Mouse (Mus musculus): ENCODE results near the gene Hba-x.
"Not testable (repeated sequence)": the region's sequence is repeated elsewhere in the genome, so short reads cannot be mapped to it uniquely, and the experiment has no call there.

Hba-x gene

DNA sequence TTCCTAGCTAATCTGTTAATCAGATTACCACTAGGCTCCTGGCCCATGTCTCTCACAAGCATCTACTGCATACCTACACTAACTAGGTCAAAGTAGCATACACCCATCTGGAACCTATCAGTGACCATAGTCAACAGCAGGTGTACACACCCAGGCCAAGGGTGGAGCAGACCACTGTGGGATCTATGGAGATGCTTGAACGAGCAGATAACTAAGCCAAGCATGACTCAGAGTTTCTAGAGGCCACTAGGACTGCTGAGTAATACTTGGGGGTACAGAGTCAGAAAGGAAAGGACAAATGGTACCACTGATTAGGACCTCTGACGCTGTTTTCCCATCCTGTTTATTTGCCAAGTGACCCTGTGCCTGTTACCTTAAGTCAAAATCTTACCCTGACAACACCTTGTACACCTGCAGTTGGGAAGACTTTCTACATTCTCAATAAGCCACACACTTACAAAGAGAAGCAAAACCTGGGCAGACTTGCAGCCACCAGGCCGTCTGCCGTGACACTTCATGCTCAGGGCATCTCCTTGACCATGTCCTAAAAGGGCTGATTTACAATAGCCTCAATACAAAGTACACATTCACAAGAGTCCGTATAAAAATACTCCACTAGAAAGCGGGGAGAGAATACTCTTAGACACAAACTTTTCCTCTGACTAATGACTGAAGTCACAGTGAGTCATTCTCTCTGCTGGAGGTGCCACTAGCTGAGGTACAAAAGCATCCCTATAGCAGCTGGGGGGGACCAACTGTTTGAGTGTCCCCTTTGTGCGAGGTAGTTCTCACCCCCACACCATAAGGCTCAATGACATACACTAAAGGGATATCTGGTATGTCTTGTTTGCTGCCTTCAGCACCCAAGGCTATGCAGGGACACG is 25.1 kb upstream of the Hba-x start:
- in situ Hi-C loops (cut with MboI, MseI), result no loop called here

DNA sequence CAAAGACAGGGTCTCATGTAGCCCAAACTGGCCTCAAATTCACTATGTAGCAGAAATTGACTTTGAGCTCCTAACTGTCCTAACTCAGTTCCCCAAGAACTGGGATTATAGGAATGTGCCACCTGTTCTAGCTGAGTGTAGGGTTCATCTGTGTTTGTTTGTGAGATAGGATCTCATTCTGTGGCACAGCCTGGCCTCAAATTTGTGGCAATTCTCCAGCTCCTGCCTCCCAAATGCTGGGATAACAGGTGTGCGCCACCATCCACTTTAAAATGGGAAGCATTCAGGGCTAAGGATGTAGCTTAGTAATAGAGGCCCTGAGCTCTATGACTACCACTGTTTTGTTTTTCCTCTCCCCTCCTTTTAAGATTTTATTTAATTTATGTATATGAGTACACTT is 23.1 kb upstream of the Hba-x start:
- in situ Hi-C loops (cut with MboI, MseI), result no loop called here

DNA sequence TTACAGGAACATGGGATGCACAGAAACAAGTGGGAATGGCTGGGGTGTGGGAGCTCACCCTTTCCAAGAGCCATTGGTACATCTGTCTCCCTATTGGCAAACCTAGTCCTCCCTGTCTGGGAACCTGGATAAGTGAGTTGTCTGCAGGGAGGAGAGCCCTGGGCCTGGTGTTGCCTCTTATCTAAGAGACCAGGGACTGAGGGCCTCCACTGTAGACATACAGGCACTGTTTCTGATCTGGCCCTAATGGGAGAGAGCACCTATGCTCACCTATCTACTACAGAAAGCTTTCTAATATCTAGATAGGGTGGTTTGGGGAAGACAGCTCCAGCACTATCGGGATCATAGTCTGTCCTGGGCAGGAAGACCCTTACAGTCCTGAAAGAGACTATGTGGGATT is 20.1 kb upstream of the Hba-x start:
- in situ Hi-C loops (cut with MboI, MseI), result no loop called here

DNA sequence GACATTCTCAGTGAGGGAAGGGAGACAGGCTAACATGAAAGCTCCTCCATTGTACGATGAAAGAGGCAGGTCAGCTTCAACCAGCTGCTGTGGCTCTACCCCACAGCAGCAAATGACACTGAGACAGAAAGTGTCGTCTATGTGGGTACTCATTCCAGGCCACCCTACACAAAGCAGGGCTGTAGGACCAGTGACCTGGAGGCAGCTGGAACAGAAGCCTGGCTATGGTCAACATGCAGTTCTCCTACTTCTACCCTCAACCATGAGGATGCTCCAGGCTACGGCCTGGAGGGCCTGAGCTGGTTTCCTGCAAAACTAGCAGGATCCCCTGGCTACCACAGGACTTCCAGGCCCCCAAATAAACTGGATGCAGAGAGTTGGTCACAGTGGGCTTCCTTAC is 19.6 kb upstream of the Hba-x start:
- in situ Hi-C loops (cut with MboI, MseI), result no loop called here

DNA sequence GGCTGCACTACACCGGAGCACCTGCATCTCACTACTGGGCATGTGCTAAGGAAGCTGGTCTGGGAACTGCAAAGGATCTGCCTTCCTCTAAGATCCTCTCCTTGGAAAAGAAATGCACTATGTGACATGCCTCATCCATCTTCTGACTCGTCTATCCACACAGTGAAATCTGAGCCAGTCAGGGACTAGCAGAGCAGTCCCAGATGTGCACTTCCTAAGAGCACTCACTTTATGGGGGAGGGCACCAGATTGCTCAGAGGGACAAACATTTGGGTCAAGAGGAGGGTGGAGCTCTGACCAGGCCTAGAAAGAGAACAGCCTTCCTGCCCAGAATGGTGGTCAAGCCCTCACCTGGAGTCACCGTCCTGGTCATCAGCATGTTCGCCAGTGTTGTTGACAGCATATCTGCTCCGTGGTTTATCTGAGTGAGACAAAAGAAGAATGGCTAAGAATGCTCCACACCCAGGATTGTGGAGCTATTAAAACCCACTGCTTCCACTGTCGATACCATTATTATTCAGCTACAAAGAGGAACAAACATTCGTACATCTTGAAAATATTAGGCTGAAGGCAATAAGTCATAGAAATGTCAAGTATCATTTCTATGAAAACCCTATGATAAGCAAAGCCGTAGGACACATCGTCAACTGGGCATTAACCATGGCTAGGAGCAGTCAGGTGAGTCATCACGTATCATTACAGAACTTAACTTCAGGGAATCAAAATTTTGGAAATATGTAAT is 13.4 kb upstream of the Hba-x start:
- in situ Hi-C loops (cut with MboI, MseI), result no loop called here

DNA sequence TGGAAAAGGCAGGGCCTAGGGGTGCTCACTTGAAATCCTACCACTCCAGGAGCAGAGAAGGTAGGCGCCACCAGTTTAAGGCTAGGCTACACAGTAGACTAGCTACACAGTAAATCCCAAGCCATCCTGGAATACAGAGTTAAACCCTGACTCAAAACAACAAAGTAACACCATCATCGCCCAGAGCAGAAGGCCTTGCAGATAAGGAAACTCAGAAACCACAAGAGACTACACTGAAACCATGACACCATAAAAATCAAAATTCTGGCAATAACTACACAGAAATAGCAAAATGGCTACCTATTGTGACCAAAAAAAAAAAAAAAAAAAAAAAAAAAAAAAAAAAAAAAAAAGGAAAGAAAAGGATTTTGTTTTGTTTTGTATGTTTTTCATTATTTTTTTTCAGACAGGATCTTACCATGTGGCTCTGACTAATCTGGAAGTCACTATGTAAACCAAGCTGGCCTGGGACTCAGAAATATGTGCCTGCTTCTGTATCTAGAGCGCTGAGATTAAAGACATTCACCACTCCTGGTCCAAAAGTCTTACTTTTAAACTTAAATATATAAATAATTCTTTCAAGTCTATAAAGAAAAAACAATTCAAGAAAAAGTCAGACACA is 11.0 kb upstream of the Hba-x start:
- in situ Hi-C loops (cut with MboI, MseI), result no loop called here

DNA sequence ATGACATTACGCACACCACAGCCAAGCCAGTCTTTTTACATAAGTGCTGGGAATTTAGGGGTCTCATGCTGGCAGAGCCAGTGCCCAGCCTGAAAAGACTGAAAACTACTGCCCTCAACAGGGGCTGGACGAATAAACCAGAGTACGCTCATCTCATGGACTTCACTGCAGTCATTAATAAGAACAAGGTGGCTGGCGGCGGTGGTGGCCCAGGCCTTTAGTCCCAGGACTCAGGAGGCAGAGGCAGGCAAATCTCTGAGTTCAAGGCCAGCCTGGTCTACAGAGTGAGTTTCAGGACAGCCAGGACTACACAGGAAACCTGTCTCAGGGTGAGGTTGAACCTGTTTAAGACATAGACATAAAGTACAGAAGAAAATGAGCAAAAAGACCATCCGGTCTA is 10.0 kb upstream of the Hba-x start:
- in situ Hi-C loops (cut with MboI, MseI), result no loop called here

DNA sequence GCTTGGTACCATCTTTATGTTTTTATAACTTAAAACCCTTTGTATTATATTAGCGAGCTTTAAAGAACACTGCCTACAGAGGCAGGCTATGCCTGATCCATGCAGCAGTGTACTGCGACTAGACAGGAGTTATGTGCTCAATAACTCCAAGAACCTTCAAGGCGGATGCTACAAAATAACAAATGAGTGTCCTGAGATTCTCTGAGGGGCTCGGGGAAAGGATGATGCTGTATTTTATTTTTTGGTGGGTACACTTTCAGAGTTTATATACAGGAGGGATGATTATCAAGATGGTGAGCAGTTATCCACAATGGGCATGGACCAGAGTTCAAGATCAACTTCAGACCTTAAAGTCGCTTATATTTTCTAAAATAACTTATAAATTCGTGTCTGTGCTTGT is 9.4 kb upstream of the Hba-x start:
- in situ Hi-C loops (cut with MboI, MseI), result no loop called here

DNA sequence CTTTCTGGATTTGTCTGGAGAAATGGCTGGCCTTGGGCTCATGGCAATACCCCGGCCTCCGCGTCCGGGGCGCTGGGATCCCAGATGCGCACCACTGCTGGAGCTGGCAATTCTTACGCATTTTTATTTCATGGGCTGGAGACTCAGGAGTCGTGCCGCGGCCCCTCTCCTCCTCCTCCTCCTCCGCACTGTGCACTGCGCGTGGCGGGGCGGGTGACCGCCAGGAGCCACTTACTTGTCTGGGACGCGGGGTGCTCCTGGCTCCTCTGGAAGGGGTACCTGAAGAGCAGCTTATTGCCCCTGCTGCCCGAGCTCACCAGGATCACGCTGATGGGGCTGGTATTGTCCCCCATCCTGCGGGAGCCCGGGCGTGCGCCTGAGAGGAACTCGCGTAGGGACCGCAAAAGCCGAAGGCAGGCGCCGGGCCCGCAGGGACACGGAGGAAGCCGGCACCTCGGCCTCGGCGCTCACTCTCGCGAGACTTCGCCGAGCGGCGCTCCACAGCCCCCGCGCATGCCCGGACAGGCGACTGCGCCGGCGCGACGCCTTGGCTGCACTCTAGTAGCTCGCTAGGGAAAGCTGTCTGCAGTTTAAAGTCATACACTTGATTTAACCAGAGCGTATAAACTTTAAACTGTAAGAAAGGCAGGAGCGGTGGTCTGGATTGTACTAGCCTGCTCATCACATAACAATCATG is 8.9 kb upstream of the Hba-x start, which contains the start of gene Nprl3:
TSS of gene Nprl3 (minus strand) at position 520 of the 697 bp plus-strand sequence.
- in situ Hi-C loops (cut with MboI, MseI), result no loop called here

DNA sequence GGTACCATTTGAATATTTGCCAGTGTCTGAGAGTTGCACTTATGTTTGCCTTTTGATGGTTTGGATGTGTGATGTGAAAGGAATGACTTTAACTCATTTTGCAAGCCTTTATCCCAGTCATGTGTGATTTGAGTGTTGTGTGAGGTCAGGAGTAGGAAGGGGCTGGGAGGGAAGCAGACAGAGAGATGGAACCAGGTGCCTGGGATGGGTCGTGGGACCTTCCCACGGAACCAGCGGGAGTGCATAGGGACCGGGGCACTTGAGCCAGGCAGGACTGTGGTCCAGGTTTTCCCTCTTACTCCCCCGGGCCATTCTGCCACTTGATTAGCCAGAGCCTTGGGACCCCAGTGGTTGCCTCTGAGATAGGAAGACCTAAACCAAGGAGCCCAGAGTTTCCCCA is 8.2 kb upstream of the Hba-x start:
- in situ Hi-C loops (cut with MboI, MseI), result no loop called here

DNA sequence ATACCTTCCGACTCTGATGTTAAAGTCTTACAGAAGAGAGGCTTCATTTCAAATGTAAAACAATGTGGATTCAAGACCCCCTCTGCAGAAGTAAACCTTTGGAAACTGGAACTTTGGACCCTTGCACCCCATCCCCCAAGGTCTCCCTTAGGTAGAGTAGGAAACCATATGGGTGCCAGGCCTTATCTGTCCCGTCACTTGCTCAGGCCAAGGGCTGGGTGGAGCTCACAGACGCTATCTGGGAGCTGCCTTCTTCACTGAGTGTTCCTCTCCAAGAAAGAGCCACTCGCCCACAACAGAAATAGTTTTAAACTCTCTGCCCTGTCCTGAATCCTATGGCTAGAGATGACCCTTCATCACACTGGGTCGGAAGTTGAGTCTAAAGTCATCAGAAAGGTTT is 7.2 kb upstream of the Hba-x start:
- in situ Hi-C loops (cut with MboI, MseI), result no loop called here

DNA sequence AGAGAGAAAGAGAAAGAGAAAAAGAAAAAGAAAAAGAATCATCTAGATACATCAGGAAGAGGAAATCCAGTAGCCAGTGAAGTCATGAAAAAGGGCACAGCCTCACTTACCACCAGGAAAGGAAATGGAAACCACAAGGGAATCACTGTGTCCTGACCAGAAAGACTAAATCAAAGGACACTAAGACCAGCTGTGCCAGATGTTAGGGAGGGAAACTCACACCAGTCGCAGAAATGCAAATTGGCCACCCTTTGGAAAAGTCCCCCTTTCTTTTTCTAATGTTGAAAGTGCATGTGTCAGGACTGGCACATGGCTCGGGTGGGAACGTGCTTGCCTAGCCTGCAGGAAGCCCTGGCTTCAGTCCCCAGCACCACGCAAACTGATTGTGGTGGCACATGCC is 5.0 kb upstream of the Hba-x start:
- in situ Hi-C loops (cut with MboI, MseI), result no loop called here

DNA sequence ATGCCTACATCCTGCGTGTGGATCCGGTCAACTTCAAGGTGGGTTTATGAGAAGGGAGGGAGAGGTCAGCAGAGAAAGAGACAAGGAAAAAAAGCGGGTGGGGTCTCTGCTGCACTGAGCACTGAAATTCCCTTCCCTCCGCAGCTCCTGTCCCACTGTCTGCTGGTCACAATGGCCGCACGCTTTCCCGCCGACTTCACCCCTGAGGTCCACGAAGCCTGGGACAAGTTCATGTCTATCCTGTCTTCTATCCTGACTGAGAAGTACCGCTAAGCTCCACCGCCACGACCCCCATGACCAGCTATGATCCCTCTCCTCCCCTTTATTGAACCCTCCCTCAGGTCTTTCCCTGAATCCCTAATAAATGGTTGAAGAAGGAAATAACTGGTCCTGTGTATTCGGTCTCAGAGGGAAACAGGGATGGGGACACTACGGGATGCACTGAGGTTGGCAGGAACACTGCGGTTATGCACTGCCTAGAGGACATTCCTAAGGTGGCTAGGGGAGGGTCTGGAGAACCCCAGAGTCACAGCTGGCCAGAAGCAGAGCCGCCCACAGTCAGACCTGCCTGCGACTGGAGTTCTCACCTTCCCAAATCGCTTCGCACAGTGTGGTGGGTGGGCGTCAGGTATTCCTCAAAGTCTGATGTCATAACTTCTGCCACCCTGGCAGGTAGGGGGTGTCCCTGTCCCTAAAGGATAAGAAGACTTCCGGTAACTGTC is 1.7 kb downstream of the Hba-x start:
- in situ Hi-C loops (cut with MboI, MseI), result no loop called here

DNA sequence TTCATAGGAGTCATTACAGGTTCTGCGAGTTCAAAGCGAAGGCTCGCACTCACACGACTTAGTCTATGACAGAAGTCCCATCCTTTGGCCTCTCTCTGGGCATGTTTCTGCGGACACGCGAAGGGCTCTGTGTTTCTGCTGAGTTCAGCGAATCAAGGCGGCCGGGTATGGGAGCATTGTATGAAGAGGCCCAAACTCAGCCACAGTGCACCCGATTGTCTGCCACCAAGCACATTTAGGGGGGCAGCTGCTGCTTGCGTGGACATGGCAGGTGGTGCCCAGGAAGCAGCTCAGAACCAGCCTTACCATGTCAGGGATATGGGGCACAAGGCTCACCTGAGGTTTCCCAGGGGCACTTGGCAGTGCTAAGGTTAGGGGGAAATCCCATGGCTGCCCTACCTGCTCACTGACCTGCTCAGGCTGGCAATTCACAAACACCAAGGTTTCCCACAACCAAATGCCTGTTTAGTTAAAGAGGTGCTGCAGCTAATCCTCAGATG is 2.3 kb downstream of the Hba-x start:
- in situ Hi-C loops (cut with MboI, MseI), result no loop called here

DNA sequence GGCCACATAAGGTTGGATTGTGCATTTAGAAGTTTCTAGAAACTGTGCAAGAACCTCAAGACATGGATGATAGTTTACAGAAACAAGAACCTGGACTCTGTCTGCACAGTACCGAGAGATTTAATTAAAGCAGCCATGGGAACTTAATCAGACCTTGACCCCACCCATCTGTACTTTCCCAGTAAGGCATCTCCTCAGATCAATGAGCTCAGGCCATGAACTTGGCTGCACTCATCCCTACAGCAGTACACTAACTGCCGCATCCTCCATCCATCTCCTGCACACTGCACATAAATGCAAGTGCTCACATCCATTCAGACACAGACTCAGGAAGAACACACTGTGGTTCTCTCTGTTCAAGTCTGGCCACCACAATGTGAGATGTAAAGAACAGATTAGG is 4.4 kb downstream of the Hba-x start:
- in situ Hi-C loops (cut with MboI, MseI), result no loop called here

DNA sequence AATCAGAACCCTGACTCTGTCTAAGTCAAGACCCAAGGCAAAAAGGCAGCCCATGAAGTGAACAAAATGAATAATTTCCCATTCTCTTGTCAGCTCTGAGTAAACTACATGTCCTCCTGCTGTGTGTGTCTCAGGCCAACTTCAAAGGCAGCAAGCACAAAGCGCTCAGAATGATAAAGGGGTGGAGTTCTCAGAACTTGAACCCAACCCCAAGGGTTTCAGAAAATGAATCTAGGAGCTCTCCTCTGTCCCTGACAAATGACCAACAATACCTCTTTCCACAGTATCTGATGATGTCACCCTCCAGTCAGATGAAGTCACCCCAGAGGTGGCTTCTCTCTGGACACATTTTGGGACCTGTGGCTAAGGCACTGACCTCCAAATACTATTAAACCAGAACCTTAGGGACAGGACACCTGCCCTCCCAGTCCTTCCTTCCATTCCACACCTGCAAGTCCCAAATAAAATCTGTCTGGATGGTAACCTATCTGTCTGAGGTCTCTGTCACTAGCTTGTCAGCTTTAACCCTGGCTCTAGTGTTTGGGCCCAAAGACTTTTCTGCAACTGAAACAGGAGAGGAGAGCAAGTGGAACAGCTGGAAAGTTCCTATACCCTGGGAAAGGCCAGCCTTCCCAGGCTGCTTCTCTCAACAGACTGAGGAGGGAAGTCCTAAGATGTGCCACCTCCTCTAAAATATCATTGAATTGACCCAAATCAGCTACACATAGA is 5.4 kb downstream of the Hba-x start:
- in situ Hi-C loops (cut with MboI, MseI), result no loop called here

DNA sequence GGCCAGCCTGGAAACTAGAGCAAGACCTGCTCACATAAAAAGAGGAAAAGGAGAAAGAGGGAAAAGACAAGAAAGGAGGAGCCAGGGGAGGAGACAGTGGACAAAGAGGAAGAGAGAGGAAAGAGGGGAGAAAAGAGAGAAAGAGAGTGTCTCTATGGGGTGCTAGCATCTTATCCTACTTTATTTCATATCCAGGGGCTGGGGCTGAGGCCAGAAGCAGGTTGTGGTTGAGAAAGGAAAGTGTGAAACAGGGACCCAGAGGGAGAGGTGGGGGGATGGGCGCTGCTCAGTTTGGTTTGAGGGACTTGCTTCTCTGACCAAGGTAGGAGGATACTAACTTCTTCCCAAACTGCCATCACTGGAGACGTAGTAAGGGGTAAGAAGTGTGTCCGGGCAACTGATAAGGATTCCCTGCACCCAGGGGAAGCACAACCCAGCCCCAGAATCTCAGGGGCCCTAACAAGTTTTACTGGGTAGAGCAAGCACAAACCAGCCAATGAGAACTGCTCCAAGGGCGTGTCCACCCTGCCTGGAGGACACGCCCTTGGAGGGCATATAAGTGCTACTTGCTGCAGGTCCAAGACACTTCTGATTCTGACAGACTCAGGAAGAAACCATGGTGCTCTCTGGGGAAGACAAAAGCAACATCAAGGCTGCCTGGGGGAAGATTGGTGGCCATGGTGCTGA is 7.0 kb downstream of the Hba-x start, which contains the start of gene Hba-a1:
TSS of gene Hba-a1 (plus strand) at position 421 of the 687 bp plus-strand sequence.
- in situ Hi-C loops (cut with MboI, MseI), result not testable (repeated sequence)

DNA sequence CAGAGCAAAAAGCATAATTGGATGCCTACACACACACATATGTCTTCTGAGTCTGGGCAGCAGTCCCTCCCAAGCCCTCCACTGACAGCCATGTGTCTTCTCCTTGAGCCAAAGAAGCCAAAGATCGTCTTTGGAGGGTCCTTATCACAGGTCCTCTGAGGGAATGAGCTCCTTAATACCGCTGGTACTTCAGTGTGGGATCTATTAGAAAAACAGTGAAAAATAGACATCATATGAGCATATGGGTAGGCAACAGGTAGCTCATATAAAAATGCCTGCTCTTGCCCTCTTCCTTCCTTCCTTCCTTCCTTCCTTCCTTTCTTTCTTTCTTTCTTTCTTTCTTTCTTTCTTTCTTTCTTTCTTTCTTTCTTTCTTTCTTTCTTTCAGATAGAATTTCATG is 8.4 kb downstream of the Hba-x start:
- in situ Hi-C loops (cut with MboI, MseI), result not testable (repeated sequence)

DNA sequence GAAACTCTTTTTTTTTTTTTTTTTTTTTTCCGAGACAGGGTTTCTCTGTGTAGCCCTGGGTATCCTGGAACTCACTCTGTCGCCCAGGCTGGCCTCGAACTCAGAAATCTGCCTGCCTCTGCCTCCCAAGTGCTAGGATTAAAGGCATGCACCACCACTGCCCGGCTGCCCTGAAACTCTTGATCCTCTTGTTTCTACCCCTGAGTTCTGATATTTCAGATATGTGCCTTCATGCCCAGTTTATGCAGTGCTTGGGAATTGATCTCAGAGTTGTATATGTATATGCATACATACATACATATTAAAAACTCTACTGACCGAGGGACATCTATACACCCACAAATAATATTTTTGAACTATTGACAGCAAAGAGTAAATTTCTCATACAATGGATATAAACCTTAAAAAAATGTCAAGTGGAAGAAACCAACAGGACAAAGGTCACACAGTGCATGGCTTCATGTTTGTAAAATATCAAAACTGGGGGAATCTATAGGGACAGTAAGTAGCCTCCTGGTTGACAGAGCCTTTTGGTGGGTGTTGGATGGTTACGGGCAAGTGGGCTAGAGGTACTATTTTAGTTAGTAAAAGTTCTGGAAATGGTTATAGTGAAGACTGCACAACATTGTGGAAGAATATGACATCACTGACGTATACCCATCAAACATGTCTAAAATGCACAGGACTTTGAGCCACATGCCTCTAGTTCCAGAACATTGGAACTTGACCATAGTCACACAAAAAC is 9.0 kb downstream of the Hba-x start:
- in situ Hi-C loops (cut with MboI, MseI), result no loop called here
